Mouse (Mus musculus) spleen, postnatal 36 days (tissue): ENCODE measurements at regions not wholly inside any gene's neighbourhood (a gene's known extent, or its start where the extent isn't known, plus 50 kb on each side); places are given as distances from the start of the nearest gene placed in this dataset.

Experiments
- DNase-seq, 2 experiments: peaks; one replicate each; pipeline ENCODE4 v3.0.0; 2022; ENCODE audit warnings: low spot score in 2 of 2, mixed read lengths in 1 of 2

- no peak for DNase-seq
Measured at GRCm38 (mm10) chr5:133712652-133713051, 386.9 kb upstream of the Castor2 start.

- no peak for DNase-seq
Measured at GRCm38 (mm10) chr5:133708881-133709280, 390.6 kb upstream of the Castor2 start.

DNA sequence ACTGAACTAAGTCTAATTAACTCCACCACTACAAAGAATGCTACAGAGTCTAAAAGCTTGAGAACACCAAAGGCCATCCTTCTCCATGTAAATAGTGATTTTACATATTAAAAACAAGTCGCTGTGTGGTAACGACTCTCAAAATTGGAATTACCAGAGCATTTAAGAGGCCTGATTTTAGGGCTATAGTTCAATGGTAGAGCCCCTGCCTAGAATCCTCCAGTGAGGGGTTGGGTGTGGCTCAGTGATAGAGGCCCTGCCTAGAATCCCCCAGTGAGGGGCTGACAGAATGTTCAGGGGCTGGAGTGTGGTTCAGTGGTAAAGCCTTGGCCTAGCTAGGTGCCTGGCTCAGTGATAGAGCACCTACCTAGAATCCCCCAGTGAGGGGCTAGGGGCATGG is 413.3 kb upstream of the Castor2 start:
- DNase-seq: no peak

GRCm38 (mm10) chr5:133683021-133683420 is 416.5 kb upstream of the Castor2 start:
- no peak for DNase-seq

DNA sequence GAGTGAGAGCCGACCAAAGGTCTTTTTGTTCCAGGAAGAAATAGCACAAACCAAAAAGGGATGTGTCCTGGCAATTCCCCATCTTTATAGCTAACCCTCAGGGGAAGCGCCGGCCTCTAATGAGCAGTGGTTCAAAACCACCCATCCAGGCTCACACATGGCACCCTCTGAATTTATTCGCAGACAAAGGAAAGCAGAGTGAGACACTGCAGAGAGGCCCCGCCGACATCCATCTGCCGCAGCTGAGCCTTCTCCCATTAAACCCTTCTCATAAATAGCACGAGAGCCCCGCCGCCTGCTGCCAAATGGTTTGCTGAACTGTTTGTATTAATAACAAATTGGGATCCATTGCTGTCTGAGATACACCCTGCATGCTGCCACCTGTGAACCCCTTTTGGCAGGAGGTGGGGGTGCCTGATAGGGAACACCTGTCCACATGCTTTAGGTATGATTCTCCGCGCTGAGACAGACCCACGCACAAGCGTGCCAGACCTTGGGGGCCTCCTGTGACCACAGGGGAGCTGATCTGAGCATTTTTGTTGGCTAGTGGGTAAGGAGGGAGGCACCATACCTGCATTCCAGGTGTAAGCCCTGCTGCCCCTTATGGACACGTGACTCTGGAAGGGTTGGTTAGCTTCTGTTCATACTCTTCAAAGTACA is 422.6 kb upstream of the Castor2 start:
- DNase-seq: no peak

GRCm38 (mm10) chr5:133675636-133676035 is 423.9 kb upstream of the Castor2 start:
- DNase-seq: no peak

GRCm38 (mm10) chr5:133666473-133666872 is 433.0 kb upstream of the Castor2 start:
- DNase-seq: no peak

DNA sequence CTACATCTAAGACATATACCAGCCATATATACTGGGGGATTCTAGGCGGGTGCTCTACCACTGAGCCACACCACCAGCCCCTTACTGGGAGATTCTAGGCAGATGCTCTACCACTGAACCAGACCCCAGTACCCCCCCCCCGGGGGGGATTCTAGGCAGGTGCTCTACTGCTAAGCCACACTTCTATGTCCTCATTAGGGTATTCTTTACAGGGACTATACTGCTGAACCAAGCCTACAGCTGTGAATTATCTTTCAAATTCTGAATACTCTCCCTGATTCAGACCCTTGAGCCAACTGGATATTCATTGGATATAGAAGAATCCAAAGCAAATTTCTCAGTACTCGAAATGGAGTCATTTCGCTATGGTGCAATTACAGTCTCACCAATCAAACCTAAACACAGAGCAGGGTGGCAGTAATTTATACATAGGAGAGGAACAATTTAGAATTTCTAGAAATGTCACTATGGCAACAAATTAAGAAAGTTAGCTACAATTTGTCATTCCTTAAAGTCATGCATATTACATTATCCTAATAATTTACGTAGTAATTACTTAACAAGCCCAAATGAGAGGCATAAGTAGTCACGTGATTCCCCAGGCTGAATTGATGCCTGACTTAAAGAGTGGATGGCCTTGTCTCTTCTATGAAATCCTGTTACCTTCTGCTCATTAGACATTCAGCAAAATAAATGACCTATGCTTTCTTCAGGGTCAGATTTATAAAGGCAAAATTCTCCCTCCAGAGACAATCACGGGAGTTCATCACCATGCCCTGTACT is 436.8 kb upstream of the Castor2 start:
- no peak for DNase-seq

DNA sequence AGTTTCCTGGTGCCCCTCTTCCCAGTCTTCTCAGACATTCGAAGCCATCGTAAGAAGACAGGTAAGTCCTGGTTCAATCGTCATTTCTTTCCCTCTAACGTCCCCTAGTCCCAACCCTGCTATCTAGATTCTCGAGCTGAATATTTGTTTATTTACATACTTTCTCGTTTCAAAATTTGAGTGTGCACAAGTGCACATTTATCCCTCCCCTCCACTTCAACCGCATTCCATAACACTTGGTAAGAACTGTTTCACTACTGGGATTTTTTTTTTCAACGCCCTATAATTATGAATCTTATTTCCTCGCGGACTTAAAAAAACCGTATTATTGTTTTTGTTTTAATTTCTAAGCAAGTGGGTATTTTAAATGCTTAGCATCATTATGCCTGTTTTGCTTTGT is 439.2 kb upstream of the Castor2 start:
- DNase-seq: no peak

DNA sequence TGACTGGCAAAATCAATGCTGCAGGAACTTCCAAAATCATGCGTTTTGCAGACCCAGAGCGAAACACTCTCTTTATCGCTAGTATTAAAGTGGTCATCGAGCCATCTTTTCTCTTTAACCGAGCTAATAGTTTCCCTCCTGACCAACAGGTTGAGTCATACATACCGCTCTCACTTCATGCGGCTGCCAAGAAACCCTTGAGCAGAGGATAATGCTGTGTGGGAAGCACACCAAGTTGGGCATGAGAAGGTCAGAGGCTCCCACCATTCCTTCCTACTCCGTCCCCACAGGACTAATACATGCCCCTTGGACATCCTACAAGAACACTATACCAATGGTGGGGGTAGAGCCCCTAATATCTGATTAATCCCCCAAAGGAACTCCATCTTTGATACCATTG is 442.7 kb upstream of the Castor2 start:
- DNase-seq: no peak

DNA sequence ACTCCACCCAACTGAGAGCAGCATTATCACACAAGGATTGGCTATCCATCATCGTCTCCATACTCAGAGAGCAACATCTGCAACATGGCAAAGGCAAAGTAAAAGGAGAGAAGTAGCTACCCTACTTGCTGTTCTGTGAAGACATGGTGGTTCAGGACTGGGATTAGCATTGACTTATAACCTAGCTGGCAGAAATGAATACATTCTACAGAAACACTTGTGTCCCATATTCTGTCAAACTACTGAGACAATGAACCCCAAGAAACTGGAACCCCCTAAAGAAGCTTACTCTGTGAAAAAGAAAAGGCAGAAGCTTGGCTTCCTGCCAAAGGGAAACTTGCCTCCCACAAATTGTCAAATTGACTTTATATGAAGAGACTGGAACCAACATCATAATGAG is 446.1 kb upstream of the Castor2 start:
- DNase-seq: no peak

DNA sequence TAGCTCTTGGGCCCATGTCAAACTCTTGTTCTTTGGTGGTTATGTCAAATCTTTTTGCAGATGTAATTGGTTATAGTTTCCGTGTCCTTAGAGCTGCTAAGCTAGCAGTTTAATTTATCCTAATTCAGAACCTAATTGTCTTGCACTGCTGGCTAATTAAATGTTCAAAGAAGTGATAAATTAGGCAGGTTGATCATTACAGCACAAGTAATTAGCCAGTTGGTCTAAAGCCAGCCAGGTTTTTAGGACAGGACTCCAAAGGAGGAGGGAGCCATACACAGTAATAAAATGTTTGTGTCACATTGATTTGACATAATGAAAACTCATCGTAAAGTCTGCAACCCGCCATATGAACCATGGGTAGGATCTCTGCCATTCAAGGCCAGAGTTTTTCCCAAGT is 449.3 kb upstream of the Castor2 start:
- DNase-seq: no peak

DNA sequence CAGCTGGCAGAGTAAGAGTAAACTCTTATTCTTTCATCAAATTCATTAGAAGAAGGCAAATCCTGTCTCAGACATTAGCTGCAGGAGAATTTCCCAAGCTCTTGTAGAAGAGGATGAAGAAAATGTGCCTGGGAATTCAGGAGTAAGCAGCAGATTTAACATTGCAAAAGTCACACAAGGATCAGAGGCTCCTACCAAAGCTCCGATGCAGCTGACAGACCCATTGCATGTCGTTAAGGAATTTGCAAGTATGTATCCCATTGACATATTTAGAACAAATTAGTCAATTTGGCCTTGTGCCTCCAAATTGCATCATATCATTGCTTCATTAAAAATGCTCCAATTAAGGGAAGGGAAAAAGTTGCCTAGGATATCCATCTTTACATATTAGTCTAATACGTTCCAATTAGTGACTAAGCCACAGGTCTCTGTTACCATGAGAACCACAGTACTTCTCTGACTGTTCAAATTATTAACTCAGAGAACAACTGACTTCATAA is 453.8 kb upstream of the Castor2 start:
- no peak for DNase-seq

DNA sequence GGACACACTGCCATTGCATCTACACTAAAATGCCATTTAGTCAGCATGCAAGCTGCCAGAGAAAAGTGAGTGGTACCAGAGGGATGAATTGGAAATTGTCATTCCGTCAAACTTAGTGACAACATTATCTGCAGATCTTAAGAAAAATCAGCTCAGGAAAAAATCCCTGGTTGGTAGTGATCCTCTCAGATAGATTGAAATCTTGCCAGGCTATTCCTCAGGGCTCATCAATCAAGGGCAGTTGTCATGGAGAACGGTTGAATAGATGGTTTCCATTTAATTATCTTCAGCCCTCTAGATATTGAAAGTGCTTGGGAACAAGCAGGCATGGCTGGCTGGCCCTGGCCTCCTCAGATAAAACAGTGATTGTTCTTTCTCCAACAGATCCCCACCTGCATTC is 456.2 kb upstream of the Castor2 start:
- DNase-seq: no peak

- no peak for DNase-seq
Measured at GRCm38 (mm10) chr5:133634481-133634880, 465.0 kb upstream of the Castor2 start.

DNA sequence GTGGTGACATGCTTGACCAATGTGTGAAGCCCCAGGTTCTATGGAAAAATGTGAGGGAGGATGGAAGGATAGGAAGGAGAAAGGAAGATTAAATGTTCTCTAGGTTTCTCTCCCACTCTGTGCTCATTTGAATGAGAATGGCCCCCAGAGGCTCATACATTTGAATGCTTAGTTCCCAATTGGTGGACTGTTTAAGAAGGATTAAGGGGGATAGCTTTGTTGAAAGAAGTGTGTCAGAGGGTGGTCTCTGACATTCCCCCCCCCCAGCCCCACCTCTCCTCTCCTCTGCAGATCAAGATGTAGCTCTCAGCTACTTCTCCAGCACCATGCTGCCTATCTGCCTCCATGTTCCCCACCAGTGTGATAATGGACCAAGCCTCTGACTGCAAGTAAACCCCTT is 467.7 kb upstream of the Castor2 start:
- DNase-seq: no peak

DNA sequence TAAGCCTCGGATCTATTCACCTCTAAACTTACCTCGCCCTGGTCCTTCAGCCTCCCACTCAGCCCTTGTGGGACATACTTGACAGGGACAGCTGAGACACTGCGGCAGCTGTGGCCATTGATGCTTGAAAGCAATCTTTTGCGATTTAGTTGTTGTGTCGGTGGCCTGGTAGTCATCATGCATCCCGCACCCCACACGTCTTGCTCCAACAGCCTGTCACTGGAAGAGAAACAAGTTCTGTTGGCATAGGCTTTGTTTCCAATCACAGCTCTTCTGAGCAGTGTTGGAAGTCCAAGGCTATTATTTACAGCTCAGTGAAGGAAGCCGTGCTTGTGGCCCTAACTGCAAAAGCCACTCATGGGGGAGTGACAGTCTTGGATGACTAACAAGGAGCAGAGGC is 480.2 kb upstream of the Castor2 start:
- no peak for DNase-seq

- no peak for DNase-seq
Measured at GRCm38 (mm10) chr5:133601241-133601739, 498.2 kb upstream of the Castor2 start.

DNA sequence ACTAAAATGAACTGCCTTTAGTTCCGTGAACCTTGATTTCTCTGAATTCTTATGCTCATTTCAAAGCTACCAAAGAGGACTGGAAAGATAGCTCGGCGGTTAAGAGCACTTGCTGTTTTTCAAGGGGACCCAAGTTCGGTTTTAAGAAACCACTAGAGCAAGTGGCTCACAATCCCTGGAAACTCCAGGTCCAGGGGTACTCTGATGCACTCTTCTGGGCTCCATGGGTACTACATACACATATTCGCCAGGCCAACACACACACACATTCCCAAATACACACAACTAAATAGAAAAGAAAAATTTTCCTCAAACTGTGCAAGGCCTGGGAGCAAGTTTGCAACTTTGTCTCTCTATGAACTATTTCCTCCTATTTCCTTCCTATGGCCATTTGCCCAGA is 498.9 kb upstream of the Castor2 start:
- DNase-seq: no peak

GRCm38 (mm10) chr5:133598105-133598504 is 501.4 kb upstream of the Castor2 start:
- no peak for DNase-seq

GRCm38 (mm10) chr5:133586492-133586891 is 513.0 kb upstream of the Castor2 start:
- DNase-seq: no peak

GRCm38 (mm10) chr5:133585181-133585580 is 514.3 kb upstream of the Castor2 start:
- no peak for DNase-seq

DNA sequence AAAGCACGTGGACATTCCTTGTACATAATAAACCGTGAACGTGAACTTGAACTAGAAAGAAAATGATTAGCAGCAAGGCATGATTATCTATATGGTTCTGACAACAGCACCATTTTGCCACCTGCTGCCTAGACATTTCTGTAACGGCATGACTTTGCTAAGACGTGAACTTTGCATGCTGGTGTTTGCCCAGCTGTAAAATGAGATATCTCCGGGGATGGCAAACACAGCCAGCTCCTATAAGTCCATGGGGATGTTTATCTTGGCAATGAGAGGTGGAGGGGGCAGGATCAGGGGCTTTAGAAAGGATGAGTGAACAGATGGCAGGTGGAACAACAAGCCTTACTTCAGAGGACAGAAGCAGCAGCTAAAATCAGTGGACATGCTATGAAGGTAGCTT is 522.9 kb upstream of the Castor2 start:
- no peak for DNase-seq
